Mouse (Mus musculus): Measurements from ENCODE around the gene Fdx1l.

Gene Fdx1l

DNA sequence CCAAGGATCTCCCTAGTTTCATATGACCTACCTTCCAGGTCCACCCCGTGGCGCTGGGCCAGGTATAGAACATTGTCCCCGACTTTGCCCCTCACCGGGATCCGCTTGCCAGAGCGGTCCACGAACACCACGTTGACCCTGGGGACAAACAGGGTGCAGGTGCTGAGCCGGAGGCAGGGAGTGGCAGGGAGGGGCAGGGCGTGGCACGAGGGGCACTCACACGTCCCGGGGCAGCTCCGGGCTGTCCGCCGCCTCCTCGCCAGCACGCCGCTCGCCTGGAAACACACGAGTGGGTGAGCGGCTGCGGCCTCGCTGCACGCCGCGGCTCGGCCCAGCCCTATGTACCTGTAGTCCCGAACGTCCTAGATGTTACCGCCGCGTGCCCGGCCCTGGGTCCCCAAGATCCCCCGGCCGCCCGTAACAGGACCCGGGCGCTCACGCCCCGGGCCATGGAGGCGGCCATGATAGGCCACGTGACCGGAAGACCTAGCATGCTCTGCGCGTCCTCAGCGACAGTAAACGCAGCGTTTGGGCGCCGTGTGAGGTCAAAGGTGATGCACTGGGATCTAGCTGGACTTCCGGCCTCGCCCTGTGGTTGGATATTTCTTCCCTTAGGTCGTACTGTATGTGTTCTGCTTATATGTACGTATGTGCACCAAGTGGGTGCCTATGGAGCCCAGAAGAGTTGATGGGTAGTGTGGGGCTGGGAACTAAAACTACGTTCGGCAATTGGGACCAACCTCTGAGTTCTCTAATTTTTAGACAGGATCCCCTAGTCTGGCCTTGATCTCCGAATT lies at the start of gene Fdx1l, which contains the start of gene Gm49373:
TSS of gene Fdx1l (minus strand) at position 571 of the 797 bp plus-strand sequence.
TSS of gene Gm49373 (minus strand) at position 53 of the 797 bp plus-strand sequence.
- 1% methylated on average over 58 of the region's 58 CpGs for WGBS

GRCm38 (mm10) chr9:21121483-21121882 lies 48.1 kb upstream of the Fdx1l start:
- 86% methylated on average over 16 of the region's 16 CpGs for WGBS

DNA sequence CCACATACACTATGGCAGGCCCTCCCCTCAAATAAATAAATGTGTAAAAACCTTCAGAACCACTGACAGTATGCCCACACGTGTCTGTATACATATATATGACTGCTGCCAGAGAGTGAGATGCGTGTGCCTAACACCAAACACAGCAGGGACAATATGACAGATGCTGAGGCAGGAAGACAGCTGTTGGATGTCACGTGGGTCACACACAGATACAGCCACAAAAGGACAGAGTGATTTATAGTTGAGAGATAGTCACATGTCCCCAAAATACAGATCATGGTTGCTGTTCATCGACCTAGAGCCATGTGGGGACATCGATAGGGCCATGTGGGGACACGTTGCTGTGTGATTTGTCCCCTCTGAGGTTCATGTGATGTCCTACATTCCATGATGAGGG lies 43.7 kb upstream of the Fdx1l start:
- 81% methylated on average over 6 of the region's 6 CpGs for WGBS

- WGBS: 95% methylated on average over 8 of the region's 8 CpGs
Measured at GRCm38 (mm10) chr9:21115105-21115504, 41.7 kb upstream of the Fdx1l start.

GRCm38 (mm10) chr9:21114190-21114589 lies 40.8 kb upstream of the Fdx1l start:
- 79% methylated on average over 7 of the region's 7 CpGs for WGBS

- 92% methylated on average over 6 of the region's 6 CpGs for WGBS
Measured at GRCm38 (mm10) chr9:21113751-21114150, 40.3 kb upstream of the Fdx1l start.

GRCm38 (mm10) chr9:21107607-21108237 lies 34.3 kb upstream of the Fdx1l start:
- 68% methylated on average over 23 of the region's 23 CpGs for WGBS

DNA sequence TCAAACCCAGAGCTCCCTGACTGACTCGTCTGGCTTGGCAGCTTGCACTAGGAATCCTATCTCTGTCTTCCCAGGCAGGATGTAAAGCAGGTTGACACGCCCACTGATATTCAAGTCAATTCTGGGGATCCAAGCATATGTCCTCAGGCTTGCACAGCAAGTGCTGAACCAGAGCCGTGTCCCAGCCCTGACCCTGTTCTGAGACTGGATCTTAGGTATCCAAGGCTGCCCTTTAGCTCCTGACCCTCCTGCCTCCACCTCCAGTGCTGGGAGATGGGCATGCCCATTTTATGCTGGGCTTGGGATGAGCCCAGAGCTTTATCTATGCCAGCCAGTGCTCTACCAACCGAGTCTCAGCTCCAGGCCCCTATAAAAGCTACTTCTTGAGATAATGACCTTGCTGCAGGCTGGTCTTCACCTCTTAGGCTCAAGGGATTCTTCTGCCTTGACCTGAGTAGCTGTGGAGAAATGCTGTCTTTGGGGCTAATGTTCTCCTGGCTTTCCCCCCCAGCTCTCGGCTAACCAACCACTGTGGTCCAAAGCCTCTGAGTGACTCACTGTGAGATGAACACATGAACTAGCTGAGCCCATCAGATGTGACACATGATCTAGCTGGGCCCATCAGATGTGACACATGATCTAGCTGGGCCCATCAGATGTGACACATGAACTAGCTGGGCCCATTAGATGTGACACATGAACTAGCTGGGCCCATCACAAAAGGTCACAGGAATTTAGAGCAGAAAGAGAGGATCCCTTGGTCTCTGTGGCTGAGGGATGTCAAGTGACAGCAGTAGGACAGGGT lies 32.5 kb upstream of the Fdx1l start:
- WGBS: 55% methylated on average over 5 of the region's 5 CpGs

DNA sequence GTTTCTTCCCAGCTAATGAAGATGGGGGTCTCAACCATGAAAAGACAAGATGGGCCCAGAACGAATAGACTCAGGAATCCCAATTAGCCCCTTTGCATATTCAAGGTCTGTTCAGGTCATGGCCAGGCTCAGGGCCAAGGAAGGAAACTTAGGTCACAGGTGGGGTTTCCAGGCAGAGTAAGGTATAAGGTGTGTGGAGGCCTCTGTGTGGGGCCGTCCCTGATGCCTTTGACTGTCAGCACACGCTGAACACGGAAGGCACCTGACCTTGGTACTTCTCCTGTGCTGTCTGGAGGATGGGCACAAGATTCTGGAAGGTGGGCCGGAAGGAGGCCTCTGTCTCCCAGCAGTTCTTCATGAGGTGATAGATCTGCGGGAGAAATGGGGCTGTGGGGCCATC lies 31.4 kb upstream of the Fdx1l start:
- 85% methylated on average over 6 of the region's 6 CpGs for WGBS

GRCm38 (mm10) chr9:21102076-21102475 lies 28.7 kb upstream of the Fdx1l start:
- 92% methylated on average over 2 of the region's 2 CpGs for WGBS

- WGBS: 55% methylated on average over 15 of the region's 15 CpGs
Measured at GRCm38 (mm10) chr9:21100447-21101161, 27.2 kb upstream of the Fdx1l start.

- WGBS: 45% methylated on average over 8 of the region's 8 CpGs
Measured at GRCm38 (mm10) chr9:21097793-21098192, 24.4 kb upstream of the Fdx1l start.

DNA sequence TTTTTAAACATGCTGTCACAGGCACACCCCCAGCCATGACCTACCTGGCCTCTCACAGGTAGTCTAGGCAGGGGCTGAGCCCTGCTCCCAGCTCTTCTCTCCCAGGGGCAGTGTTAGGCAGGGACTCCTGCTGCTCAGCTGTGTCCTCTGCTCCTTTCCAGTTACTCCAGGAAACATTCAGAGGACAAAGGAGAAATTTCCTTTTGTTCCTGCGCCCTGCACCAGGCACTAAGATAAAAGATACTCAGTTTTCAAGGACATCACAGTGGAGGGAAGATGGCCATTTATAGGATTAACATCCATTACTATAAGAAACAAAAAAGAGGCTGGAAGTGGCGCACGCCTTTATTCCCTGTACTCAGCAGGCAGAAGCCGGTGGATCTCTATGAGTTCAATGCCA lies 22.5 kb upstream of the Fdx1l start:
- 93% methylated on average over 4 of the region's 4 CpGs for WGBS

GRCm38 (mm10) chr9:21093423-21093822 lies 20.0 kb upstream of the Fdx1l start:
- WGBS: 97% methylated on average over 9 of the region's 9 CpGs

GRCm38 (mm10) chr9:21091707-21092320 lies 18.4 kb upstream of the Fdx1l start, which contains the start of the genes Gm38431 and Raver1:
Gm38431 (minus strand) TSS chr9:21091997.
Raver1 (minus strand) TSS chr9:21092008.
- under 1% methylated on average over 54 of the region's 54 CpGs for WGBS

DNA sequence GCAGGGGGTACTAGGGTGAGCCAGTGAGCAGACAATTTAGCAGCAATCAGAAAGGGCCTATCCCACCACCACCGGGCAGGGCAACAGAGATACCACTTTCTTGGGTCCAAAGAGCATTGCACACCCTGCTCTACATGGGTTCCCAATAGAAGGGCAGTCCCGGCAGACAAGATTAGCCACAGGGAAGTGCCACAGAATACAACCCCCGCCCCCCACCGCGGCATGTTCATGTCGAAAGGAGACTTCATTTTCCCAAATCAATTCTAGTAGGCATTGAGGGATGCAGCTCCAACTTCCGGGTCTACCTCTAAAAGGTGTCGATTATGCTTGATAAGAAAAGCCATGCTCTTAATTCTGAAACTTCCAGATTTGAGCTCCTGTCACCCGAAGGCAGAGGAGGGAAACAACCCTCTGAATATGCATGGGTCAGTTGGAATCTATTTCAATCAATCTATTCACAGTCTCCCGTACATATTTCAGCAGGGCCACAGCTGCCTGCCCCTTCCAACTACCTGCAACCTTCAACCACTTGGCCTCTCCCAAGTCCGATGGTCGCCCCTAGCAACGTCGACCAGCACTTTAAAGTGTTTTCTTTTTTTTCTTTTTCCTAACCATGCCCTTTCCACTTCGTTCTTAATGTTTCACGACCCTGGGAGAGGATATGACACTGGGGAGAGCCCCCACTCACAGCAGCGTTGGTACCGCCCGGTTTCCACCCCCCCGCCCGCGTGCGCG lies 17.7 kb upstream of the Fdx1l start:
- WGBS: 2% methylated on average over 24 of the region's 24 CpGs

GRCm38 (mm10) chr9:21090537-21090936 lies 17.1 kb upstream of the Fdx1l start:
- 74% methylated on average over 1 of the region's 1 CpGs for WGBS

DNA sequence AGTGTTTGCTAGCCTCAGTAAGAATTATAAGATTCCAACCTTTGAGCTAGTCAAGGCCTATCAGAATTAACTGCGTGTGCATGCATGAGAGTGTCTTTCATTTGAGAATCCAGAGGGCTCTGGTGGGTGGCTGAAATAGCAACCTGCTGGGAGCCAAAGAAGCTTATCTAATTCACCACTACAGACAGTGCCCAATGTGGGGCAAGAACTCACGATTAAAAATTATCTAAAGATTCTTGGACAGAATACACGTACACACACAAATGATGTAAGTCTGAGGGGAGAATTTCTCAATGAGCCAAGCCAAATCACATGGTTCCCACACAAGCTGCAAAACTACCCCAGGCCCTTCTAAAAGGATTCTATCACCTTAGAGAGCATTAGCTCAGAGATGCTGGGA lies 9.9 kb upstream of the Fdx1l start:
- WGBS: 45% methylated on average over 3 of the region's 3 CpGs

- WGBS: 63% methylated on average over 9 of the region's 9 CpGs
Measured at GRCm38 (mm10) chr9:21081127-21081526, 7.7 kb upstream of the Fdx1l start.

DNA sequence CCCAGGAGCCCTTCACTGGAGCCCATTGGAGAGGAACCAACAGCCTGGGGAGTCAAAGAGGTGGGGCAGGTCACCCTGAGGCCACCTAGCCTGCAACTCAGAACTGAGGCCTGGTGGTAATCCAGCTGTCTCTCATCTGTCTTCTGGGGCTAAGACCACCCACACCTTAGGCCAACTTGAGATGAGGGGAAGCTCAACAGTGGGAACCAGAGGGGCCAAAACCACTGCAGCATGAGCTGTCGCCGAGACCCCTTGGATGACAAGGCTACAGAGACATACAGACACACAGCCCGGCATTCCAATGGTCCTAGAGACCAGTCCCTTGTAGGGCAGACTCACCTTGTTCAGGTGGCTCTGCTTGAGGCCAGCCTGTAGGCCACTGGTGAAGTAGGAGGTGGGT lies 2.2 kb upstream of the Fdx1l start:
- WGBS: 91% methylated on average over 3 of the region's 3 CpGs

All from cerebral cortex, adult 2 months (tissue).